Mouse (Mus musculus) adrenal gland, adult (tissue): ENCODE results near the gene Tmem163.

Source experiments
- DNase-seq, 2 experiments: peaks; one replicate each; pipeline ENCODE4 v3.0.0; 2022 to 2023; ENCODE audit warnings: low spot score in 1 of 2; ENCODE audit not compliant: inconsistent age in 2 of 2

The Tmem163 gene

GRCm38 (mm10) chr1:127508067-127508739, 171.1 kb downstream of the Tmem163 start:
- no peak for DNase-seq

GRCm38 (mm10) chr1:127507042-127507650, 172.2 kb downstream of the Tmem163 start:
- no peak for DNase-seq

GRCm38 (mm10) chr1:127500701-127501100, 178.6 kb downstream of the Tmem163 start:
- no peak for DNase-seq

GRCm38 (mm10) chr1:127500219-127500618, 179.1 kb downstream of the Tmem163 start:
- DNase-seq = peak; percentile 64 to 89

GRCm38 (mm10) chr1:127498746-127499145, 180.6 kb downstream of the Tmem163 start:
- no peak for DNase-seq

GRCm38 (mm10) chr1:127496737-127497543, 182.4 kb downstream of the Tmem163 start:
- peak; percentile 54 to 85 for DNase-seq

- DNase-seq = peak in 1 of 2 experiments; percentile 72
These were observed 192.2 kb downstream of the Tmem163 start for GRCm38 (mm10) chr1:127487161-127487560.

GRCm38 (mm10) chr1:127484826-127485225, 194.5 kb downstream of the Tmem163 start:
- peak; percentile 42 to 79 for DNase-seq

- DNase-seq = peak; percentile 31 to 33
These were observed 195.2 kb downstream of the Tmem163 start for GRCm38 (mm10) chr1:127484188-127484587.

GRCm38 (mm10) chr1:127482911-127483310, 196.4 kb downstream of the Tmem163 start:
- no peak for DNase-seq

- no peak for DNase-seq
These were observed 203.6 kb downstream of the Tmem163 start for GRCm38 (mm10) chr1:127475756-127476155.

GRCm38 (mm10) chr1:127470175-127470574, 209.2 kb downstream of the Tmem163 start:
- DNase-seq = no peak

- DNase-seq = no peak
These were observed 212.1 kb downstream of the Tmem163 start for GRCm38 (mm10) chr1:127467238-127467637.

GRCm38 (mm10) chr1:127465292-127465691, 214.1 kb downstream of the Tmem163 start:
- DNase-seq = no peak

GRCm38 (mm10) chr1:127464041-127464440, 215.3 kb downstream of the Tmem163 start:
- DNase-seq = no peak

GRCm38 (mm10) chr1:127461017-127461416, 218.3 kb downstream of the Tmem163 start:
- peak in 1 of 2 experiments; percentile 32 for DNase-seq

- no peak for DNase-seq
These were observed 219.8 kb downstream of the Tmem163 start for GRCm38 (mm10) chr1:127459576-127459975.

GRCm38 (mm10) chr1:127459015-127459451, 220.3 kb downstream of the Tmem163 start:
- DNase-seq = peak; percentile 32 to 85

GRCm38 (mm10) chr1:127453397-127453796, 226.0 kb downstream of the Tmem163 start:
- no peak for DNase-seq

GRCm38 (mm10) chr1:127444836-127445485, 234.4 kb downstream of the Tmem163 start:
- no peak for DNase-seq
